Mouse (Mus musculus): ENCODE data around the gene Mmp27. TPM values are rescaled to one million over a fixed set of nuclear protein-coding genes. Genes with fewer than 3 reads are reported as not detected.

Mmp27 gene
- total RNA-seq, 2 experiments from 2014 or later: not detected

GRCm38 (mm10) chr9:7602982-7603742, 32.0 kb downstream of the Mmp27 start:
- peak; percentile 81 for DNase-seq

GRCm38 (mm10) chr9:7604005-7604404, 32.8 kb downstream of the Mmp27 start:
- DNase-seq: no peak

GRCm38 (mm10) chr9:7605638-7606037, 34.4 kb downstream of the Mmp27 start:
- DNase-seq: no peak

- DNase-seq: no peak
Observed at GRCm38 (mm10) chr9:7622582-7622981, 51.4 kb downstream of the Mmp27 start.

GRCm38 (mm10) chr9:7627931-7628330, 56.7 kb downstream of the Mmp27 start, which contains the start of gene Mmp20:
Gene Mmp20, plus strand, starts transcription at chr9:7628231.
- no peak for DNase-seq

Other genes starting within 250 kb of the Mmp27 start
- gene Mmp12, start 227.0 kb upstream of the Mmp27 start, total RNA-seq (2021): under 1 TPM; 0.29 to 0.32 TPM
- gene Mmp1b, start 183.3 kb upstream of the Mmp27 start, total RNA-seq (2021): not detected
- not detected for gene Mmp3, start 125.6 kb upstream of the Mmp27 start, total RNA-seq (2021)
- not detected for gene Mmp10, start 69.0 kb upstream of the Mmp27 start, total RNA-seq (2021)
- under 1 TPM in 1 of 2 experiments, not detected in 1; 0.41 TPM for gene Mmp8, start 12.9 kb upstream of the Mmp27 start, total RNA-seq (2021)
- not detected for gene Mmp20, start 56.8 kb downstream of the Mmp27 start, total RNA-seq (2021)
- not detected for gene Mmp7, start 120.7 kb downstream of the Mmp27 start, total RNA-seq (2021)
- 10 to 100 TPM; 62.0 to 67.2 TPM for gene Tmem123, start 192.6 kb downstream of the Mmp27 start, total RNA-seq (2021)